Mouse (Mus musculus): ENCODE measurements at regions not wholly inside any gene's neighbourhood (a gene's known extent, or its start where the extent isn't known, plus 50 kb on each side); places are given as distances from the start of the nearest gene placed in this dataset.
"Not testable (repeated sequence)": the region's sequence is repeated elsewhere in the genome, so short reads cannot be mapped to it uniquely, and the experiment has no call there.

GRCm38 (mm10) chr6:107229843-107230242 lies 299.7 kb upstream of the Lrrn1 start:
- H3K9me3 ChIP-seq (ENCODE audit: control insufficient read depth, low read length); ATAC-seq; H3K27me3 ChIP-seq (replicated peaks; ENCODE audit: control insufficient read depth, insufficient read depth, low read length); H3K4me1 ChIP-seq (ENCODE audit: control insufficient read depth, insufficient read depth, low read depth, low read length); H3K4me3 ChIP-seq (ENCODE audit: low read length); H3K36me3 ChIP-seq (ENCODE audit: control insufficient read depth, insufficient read depth, low read length); H3K27ac ChIP-seq (ENCODE audit: low read depth, low read length); H3K4me2 ChIP-seq (ENCODE audit: low read length); H3K9ac ChIP-seq (ENCODE audit: low read depth, low read length): not testable (repeated sequence)
- WGBS, result 88% methylated on average over 6 of the region's 6 CpGs

GRCm38 (mm10) chr6:107237692-107238091 lies 291.9 kb upstream of the Lrrn1 start:
- no peak overlapping the region for H3K4me3 ChIP-seq (ENCODE audit: low read length)
- H3K27ac ChIP-seq (ENCODE audit: low read depth, low read length), result no peak overlapping the region
- H3K36me3 ChIP-seq (ENCODE audit: control insufficient read depth, insufficient read depth, low read length), result no peaks in the 10 kb centered on the region
- H3K27me3 ChIP-seq (replicated peaks; ENCODE audit: control insufficient read depth, insufficient read depth, low read length), result no peaks in the 10 kb centered on the region
- no peaks in the 10 kb centered on the region for H3K4me1 ChIP-seq (ENCODE audit: control insufficient read depth, insufficient read depth, low read depth, low read length)
- no peak for ATAC-seq
- WGBS, result 77% methylated on average over 3 of the region's 3 CpGs
- H3K9me3 ChIP-seq (ENCODE audit: control insufficient read depth, low read length), result no peaks in the 10 kb centered on the region
- H3K9ac ChIP-seq (ENCODE audit: low read depth, low read length), result no peak overlapping the region
- no peak overlapping the region for H3K4me2 ChIP-seq (ENCODE audit: low read length)

GRCm38 (mm10) chr6:107243981-107244380 lies 285.6 kb upstream of the Lrrn1 start:
- WGBS, result 70% methylated on average over 3 of the region's 3 CpGs
- H3K9ac ChIP-seq (ENCODE audit: low read depth, low read length), result no peak overlapping the region
- H3K36me3 ChIP-seq (ENCODE audit: control insufficient read depth, insufficient read depth, low read length), result no peaks in the 10 kb centered on the region
- H3K4me1 ChIP-seq (ENCODE audit: control insufficient read depth, insufficient read depth, low read depth, low read length), result no peaks in the 10 kb centered on the region
- no peaks in the 10 kb centered on the region for H3K27me3 ChIP-seq (replicated peaks; ENCODE audit: control insufficient read depth, insufficient read depth, low read length)
- H3K4me3 ChIP-seq (ENCODE audit: low read length), result no peak overlapping the region
- H3K4me2 ChIP-seq (ENCODE audit: low read length), result no peak overlapping the region
- no peaks in the 10 kb centered on the region for H3K9me3 ChIP-seq (ENCODE audit: control insufficient read depth, low read length)
- no peak overlapping the region for H3K27ac ChIP-seq (ENCODE audit: low read depth, low read length)
- ATAC-seq, result peak; percentile 14; the same call in 1 of the 2 replicates

GRCm38 (mm10) chr6:107280348-107280747 lies 249.2 kb upstream of the Lrrn1 start:
- H3K27ac ChIP-seq (ENCODE audit: low read depth, low read length), result no peak overlapping the region
- H3K27me3 ChIP-seq (replicated peaks; ENCODE audit: control insufficient read depth, insufficient read depth, low read length), result no peaks in the 10 kb centered on the region
- no peak overlapping the region for H3K9ac ChIP-seq (ENCODE audit: low read depth, low read length)
- no peak overlapping the region for H3K4me2 ChIP-seq (ENCODE audit: low read length)
- no peak overlapping the region for H3K4me3 ChIP-seq (ENCODE audit: low read length)
- no peaks in the 10 kb centered on the region for H3K36me3 ChIP-seq (ENCODE audit: control insufficient read depth, insufficient read depth, low read length)
- H3K4me1 ChIP-seq (ENCODE audit: control insufficient read depth, insufficient read depth, low read depth, low read length), result no peaks in the 10 kb centered on the region
- ATAC-seq, result no peak
- 95% methylated on average over 15 of the region's 15 CpGs for WGBS
- H3K9me3 ChIP-seq (ENCODE audit: control insufficient read depth, low read length), result no peaks in the 10 kb centered on the region

GRCm38 (mm10) chr6:107290850-107291249 lies 238.7 kb upstream of the Lrrn1 start:
- no peaks in the 10 kb centered on the region for H3K36me3 ChIP-seq (ENCODE audit: control insufficient read depth, insufficient read depth, low read length)
- H3K4me2 ChIP-seq (ENCODE audit: low read length), result no peak overlapping the region
- H3K9ac ChIP-seq (ENCODE audit: low read depth, low read length), result no peak overlapping the region
- no peak overlapping the region for H3K4me3 ChIP-seq (ENCODE audit: low read length)
- peak; percentile 63; the same call in 1 of the 2 replicates for ATAC-seq
- WGBS, result 68% methylated on average over 3 of the region's 3 CpGs
- no peak overlapping the region for H3K27ac ChIP-seq (ENCODE audit: low read depth, low read length)
- no peaks in the 10 kb centered on the region for H3K9me3 ChIP-seq (ENCODE audit: control insufficient read depth, low read length)
- H3K27me3 ChIP-seq (replicated peaks; ENCODE audit: control insufficient read depth, insufficient read depth, low read length), result no peaks in the 10 kb centered on the region
- H3K4me1 ChIP-seq (ENCODE audit: control insufficient read depth, insufficient read depth, low read depth, low read length), result no peaks in the 10 kb centered on the region

GRCm38 (mm10) chr6:107303676-107304369 lies 225.7 kb upstream of the Lrrn1 start:
- Histone ChIP-seq H3K36me3 (ENCODE audit: control insufficient read depth, insufficient read depth, low read length) (no peaks in the 10 kb centered on the region), H3K9me3 (ENCODE audit: control insufficient read depth, low read length) (no peaks in the 10 kb centered on the region), H3K9ac (ENCODE audit: low read depth, low read length) (no peak overlapping the region), H3K27ac (ENCODE audit: low read depth, low read length) (no peak overlapping the region), H3K4me2 (ENCODE audit: low read length) (no peak overlapping the region), H3K4me3 (ENCODE audit: low read length) (no peak overlapping the region), H3K4me1 (ENCODE audit: control insufficient read depth, insufficient read depth, low read depth, low read length) (no peaks in the 10 kb centered on the region), H3K27me3 (replicated peaks; ENCODE audit: control insufficient read depth, insufficient read depth, low read length) (no peaks in the 10 kb centered on the region)
- 56% methylated on average over 1 of the region's 1 CpGs for WGBS
- peak; percentile 74 for ATAC-seq

- H3K27me3 ChIP-seq (replicated peaks; ENCODE audit: control insufficient read depth, insufficient read depth, low read length), result no peaks in the 10 kb centered on the region
- no peak overlapping the region for H3K4me2 ChIP-seq (ENCODE audit: low read length)
- no peak for ATAC-seq
- WGBS, result 91% methylated on average over 1 of the region's 1 CpGs
- no peaks in the 10 kb centered on the region for H3K9me3 ChIP-seq (ENCODE audit: control insufficient read depth, low read length)
- no peak overlapping the region for H3K9ac ChIP-seq (ENCODE audit: low read depth, low read length)
- no peaks in the 10 kb centered on the region for H3K36me3 ChIP-seq (ENCODE audit: control insufficient read depth, insufficient read depth, low read length)
- no peak overlapping the region for H3K4me3 ChIP-seq (ENCODE audit: low read length)
- no peak overlapping the region for H3K27ac ChIP-seq (ENCODE audit: low read depth, low read length)
- no peaks in the 10 kb centered on the region for H3K4me1 ChIP-seq (ENCODE audit: control insufficient read depth, insufficient read depth, low read depth, low read length)
Observed at GRCm38 (mm10) chr6:107319565-107319964, 210.0 kb upstream of the Lrrn1 start.

GRCm38 (mm10) chr6:107350503-107350902 lies 179.1 kb upstream of the Lrrn1 start:
- H3K9me3 ChIP-seq (ENCODE audit: control insufficient read depth, low read length), result no peaks in the 10 kb centered on the region
- WGBS, result 56% methylated on average over 4 of the region's 4 CpGs
- H3K9ac ChIP-seq (ENCODE audit: low read depth, low read length), result no peak overlapping the region

GRCm38 (mm10) chr6:107375274-107375673 lies 154.3 kb upstream of the Lrrn1 start:
- Histone ChIP-seq H3K27ac (ENCODE audit: low read depth, low read length) (no peak overlapping the region), H3K36me3 (ENCODE audit: control insufficient read depth, insufficient read depth, low read length) (no peaks in the 10 kb centered on the region), H3K4me1 (ENCODE audit: control insufficient read depth, insufficient read depth, low read depth, low read length) (no peaks in the 10 kb centered on the region), H3K9me3 (ENCODE audit: control insufficient read depth, low read length) (no peaks in the 10 kb centered on the region), H3K27me3 (replicated peaks; ENCODE audit: control insufficient read depth, insufficient read depth, low read length) (no peaks in the 10 kb centered on the region), H3K4me2 (ENCODE audit: low read length) (no peak overlapping the region), H3K9ac (ENCODE audit: low read depth, low read length) (no peak overlapping the region), H3K4me3 (ENCODE audit: low read length) (no peak overlapping the region)
- no peak for ATAC-seq

More at GRCm38 (mm10) chr6:107350503-107350902, 179.1 kb upstream of the Lrrn1 start:
- H3K4me2 ChIP-seq (ENCODE audit: low read length), result no peak overlapping the region
- H3K36me3 ChIP-seq (ENCODE audit: control insufficient read depth, insufficient read depth, low read length), result no peaks in the 10 kb centered on the region
- H3K4me3 ChIP-seq (ENCODE audit: low read length), result no peak overlapping the region
- H3K27ac ChIP-seq (ENCODE audit: low read depth, low read length), result no peak overlapping the region
- no peaks in the 10 kb centered on the region for H3K4me1 ChIP-seq (ENCODE audit: control insufficient read depth, insufficient read depth, low read depth, low read length)
- no peak for ATAC-seq
- H3K27me3 ChIP-seq (replicated peaks; ENCODE audit: control insufficient read depth, insufficient read depth, low read length), result no peaks in the 10 kb centered on the region

Data from hindbrain, embryonic 16.5 days (tissue).